Mouse (Mus musculus): ENCODE data around the gene Ptpn4. TPM values are rescaled to one million over a fixed set of nuclear protein-coding genes. Genes with fewer than 3 reads are reported as not detected.

Ptpn4 gene
- polyA plus RNA-seq, 1 experiment from 2014 or later: 7.7 TPM

GRCm38 (mm10) chr1:119795174-119795573 lies 42.2 kb downstream of the Ptpn4 start:
- Histone ChIP-seq H3K9ac (replicated peaks) (no peak overlapping the region), H3K27me3 (replicated peaks) (no peaks in the 10 kb centered on the region), H3K4me1 (peaks cover 4% of the 10 kb centered on the region; the same call in 1 of the 2 replicates), H3K36me3 (no peaks in the 10 kb centered on the region), H3K9me3 (replicated peaks) (no peaks in the 10 kb centered on the region), H3K4me3 (replicated peaks) (no peak overlapping the region), H3K27ac (replicated peaks) (no peak overlapping the region), H3K4me2 (no peak overlapping the region)
- no peak for ATAC-seq (ENCODE audit: low FRiP score)

DNA sequence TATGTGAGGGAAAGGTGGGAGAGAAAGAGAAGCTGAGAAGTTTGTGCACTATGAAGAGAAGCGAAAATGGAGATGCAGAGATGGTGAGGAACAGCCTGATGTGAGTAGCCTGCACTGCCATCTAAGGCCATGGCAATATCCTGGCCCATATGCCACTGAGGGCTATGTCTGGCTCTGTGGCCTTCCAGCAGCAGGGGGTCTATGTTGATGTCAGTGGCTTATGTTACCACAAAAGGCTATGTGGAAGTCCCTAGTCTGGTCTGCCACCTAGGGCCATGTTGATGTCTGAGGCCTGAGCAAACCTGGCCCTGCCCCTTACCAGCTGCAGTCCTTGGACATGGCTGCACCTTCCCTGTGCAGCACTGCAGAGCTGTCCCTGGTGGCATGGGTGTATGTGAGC lies 43.1 kb downstream of the Ptpn4 start:
- no peak overlapping the region for H3K4me3 ChIP-seq (replicated peaks)
- no peak overlapping the region for H3K4me2 ChIP-seq
- H3K9me3 ChIP-seq (replicated peaks): no peaks in the 10 kb centered on the region
- no peaks in the 10 kb centered on the region for H3K36me3 ChIP-seq
- no peak overlapping the region for H3K9ac ChIP-seq (replicated peaks)
- 97% methylated on average over 1 of the region's 1 CpGs for WGBS
- H3K27me3 ChIP-seq (replicated peaks): no peaks in the 10 kb centered on the region
- no peak overlapping the region for H3K27ac ChIP-seq (replicated peaks)
- peaks cover 4% of the 10 kb centered on the region; the same call in 1 of the 2 replicates for H3K4me1 ChIP-seq
- ATAC-seq (ENCODE audit: low FRiP score): no peak

- H3K9me3 ChIP-seq (replicated peaks): no peaks in the 10 kb centered on the region
- no peak overlapping the region for H3K4me2 ChIP-seq
- 63% methylated on average over 1 of the region's 1 CpGs for WGBS
- H3K27ac ChIP-seq (replicated peaks): no peak overlapping the region
- peaks cover 4% of the 10 kb centered on the region; the same call in 1 of the 2 replicates for H3K4me1 ChIP-seq
- no peaks in the 10 kb centered on the region for H3K27me3 ChIP-seq (replicated peaks)
- no peak for ATAC-seq (ENCODE audit: low FRiP score)
- H3K4me3 ChIP-seq (replicated peaks): no peak overlapping the region
- H3K36me3 ChIP-seq: no peaks in the 10 kb centered on the region
- H3K9ac ChIP-seq (replicated peaks): no peak overlapping the region
These were observed 46.8 kb downstream of the Ptpn4 start for GRCm38 (mm10) chr1:119790616-119791015.

- Histone ChIP-seq H3K4me2 (no peak overlapping the region), H3K4me3 (replicated peaks) (no peak overlapping the region), H3K9ac (replicated peaks) (no peak overlapping the region), H3K36me3 (no peaks in the 10 kb centered on the region), H3K4me1 (no peaks in the 10 kb centered on the region), H3K9me3 (replicated peaks) (no peaks in the 10 kb centered on the region), H3K27me3 (replicated peaks) (no peaks in the 10 kb centered on the region), H3K27ac (replicated peaks) (no peak overlapping the region)
- WGBS: 77% methylated on average over 2 of the region's 2 CpGs
- ATAC-seq (ENCODE audit: low FRiP score): no peak
These were observed 61.5 kb downstream of the Ptpn4 start for GRCm38 (mm10) chr1:119775915-119776314.

DNA sequence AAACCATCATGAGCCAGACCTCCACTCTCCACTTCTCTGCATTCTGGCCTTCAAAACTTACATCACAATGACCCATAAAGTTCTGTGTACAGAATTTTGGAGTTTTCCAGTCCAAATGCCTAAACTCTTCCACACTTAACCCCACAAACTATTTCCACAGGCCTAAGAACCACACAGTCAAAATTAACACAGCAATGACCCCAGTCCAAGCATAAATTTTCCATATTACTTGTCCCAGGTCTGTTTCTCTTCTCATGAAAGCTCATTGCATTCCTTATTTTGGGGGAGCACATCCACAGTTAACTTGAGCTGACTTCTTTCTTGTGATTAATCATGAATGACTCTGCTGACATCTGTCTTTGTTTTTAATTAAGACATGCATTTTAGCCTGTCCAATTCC lies 101.7 kb downstream of the Ptpn4 start:
- H3K27me3 ChIP-seq (replicated peaks): no peaks in the 10 kb centered on the region
- ATAC-seq (ENCODE audit: low FRiP score): no peak
- H3K4me3 ChIP-seq (replicated peaks): no peak overlapping the region
- H3K4me2 ChIP-seq: no peak overlapping the region
- H3K27ac ChIP-seq (replicated peaks): no peak overlapping the region
- no peak overlapping the region for H3K9ac ChIP-seq (replicated peaks)
- H3K36me3 ChIP-seq: peaks cover 17% of the 10 kb centered on the region
- H3K9me3 ChIP-seq (replicated peaks): peaks cover 10% of the 10 kb centered on the region
- no peaks in the 10 kb centered on the region for H3K4me1 ChIP-seq

DNA sequence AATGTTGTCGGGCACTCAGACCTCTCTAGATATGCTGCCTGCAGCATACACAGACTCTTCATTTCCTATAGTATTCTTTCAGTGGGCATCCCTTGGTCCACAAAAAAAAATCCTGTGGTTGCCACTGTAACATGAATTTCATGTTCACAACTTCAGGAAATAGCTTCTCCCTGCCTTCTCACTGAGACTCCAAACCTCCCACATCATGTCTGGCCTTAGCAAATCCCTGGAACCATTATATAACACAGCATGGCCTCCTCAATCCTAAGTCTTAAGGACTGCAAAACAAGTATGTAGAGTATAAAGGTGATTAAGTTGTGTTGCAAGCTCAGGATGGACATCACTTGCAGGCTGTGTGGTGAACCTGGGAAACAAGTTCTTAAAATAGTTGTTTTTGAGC lies 102.6 kb downstream of the Ptpn4 start:
- Histone ChIP-seq H3K4me3 (replicated peaks) (no peak overlapping the region), H3K27ac (replicated peaks) (no peak overlapping the region), H3K9me3 (replicated peaks) (peaks cover 4% of the 10 kb centered on the region), H3K4me2 (no peak overlapping the region), H3K4me1 (no peaks in the 10 kb centered on the region), H3K36me3 (peaks cover 8% of the 10 kb centered on the region), H3K9ac (replicated peaks) (no peak overlapping the region), H3K27me3 (replicated peaks) (no peaks in the 10 kb centered on the region)
- 88% methylated on average over 1 of the region's 1 CpGs for WGBS
- ATAC-seq (ENCODE audit: low FRiP score): no peak

DNA sequence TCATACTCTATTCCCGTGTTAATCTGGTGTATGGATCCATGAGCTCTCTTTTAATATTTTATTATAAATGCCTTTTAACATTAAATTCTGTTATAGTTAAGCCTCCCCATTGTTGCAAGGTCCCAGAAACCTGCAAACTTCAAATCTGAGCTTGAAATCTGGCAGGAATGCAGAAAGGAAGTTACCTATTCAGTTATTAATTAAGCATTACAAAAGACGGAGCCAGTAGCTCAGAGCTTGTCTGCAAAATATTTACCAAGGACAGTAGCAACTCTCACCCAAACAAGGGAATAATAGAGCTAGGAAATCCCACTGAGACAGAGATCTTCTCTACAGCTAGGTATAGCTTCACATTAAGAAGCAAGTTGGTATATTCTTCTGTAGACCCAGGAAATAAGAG lies 106.2 kb downstream of the Ptpn4 start:
- no peak overlapping the region for H3K4me2 ChIP-seq
- 91% methylated on average over 2 of the region's 2 CpGs for WGBS
- no peak overlapping the region for H3K9ac ChIP-seq (replicated peaks)
- no peaks in the 10 kb centered on the region for H3K27me3 ChIP-seq (replicated peaks)
- no peak overlapping the region for H3K4me3 ChIP-seq (replicated peaks)
- H3K9me3 ChIP-seq (replicated peaks): no peaks in the 10 kb centered on the region
- ATAC-seq (ENCODE audit: low FRiP score): no peak
- no peaks in the 10 kb centered on the region for H3K4me1 ChIP-seq
- no peak overlapping the region for H3K27ac ChIP-seq (replicated peaks)
- H3K36me3 ChIP-seq: no peaks in the 10 kb centered on the region

DNA sequence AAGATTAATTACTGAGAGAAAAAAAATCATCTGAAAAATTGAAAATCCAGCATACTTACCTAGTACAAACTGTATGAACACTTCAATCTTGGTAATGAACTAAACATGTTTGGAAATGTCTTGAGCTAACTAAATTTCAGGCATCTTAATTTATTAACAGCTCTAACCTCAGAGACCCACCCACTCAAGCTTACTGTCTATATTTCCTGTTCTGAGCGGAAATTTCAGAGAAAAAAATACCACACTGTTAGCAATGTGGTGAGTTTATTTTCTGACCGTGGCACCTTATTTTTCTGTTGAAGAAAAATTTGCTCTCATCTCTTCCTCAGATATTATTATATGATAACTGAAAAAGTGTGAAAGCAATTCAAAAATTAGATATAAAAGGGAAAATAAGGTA lies 124.4 kb downstream of the Ptpn4 start:
- Histone ChIP-seq H3K4me2 (no peak overlapping the region), H3K36me3 (no peaks in the 10 kb centered on the region), H3K9me3 (replicated peaks) (no peaks in the 10 kb centered on the region), H3K9ac (replicated peaks) (no peak overlapping the region), H3K4me1 (no peaks in the 10 kb centered on the region), H3K27me3 (replicated peaks) (no peaks in the 10 kb centered on the region), H3K4me3 (replicated peaks) (no peak overlapping the region), H3K27ac (replicated peaks) (no peak overlapping the region)
- 88% methylated on average over 2 of the region's 2 CpGs for WGBS
- no peak for ATAC-seq (ENCODE audit: low FRiP score)

DNA sequence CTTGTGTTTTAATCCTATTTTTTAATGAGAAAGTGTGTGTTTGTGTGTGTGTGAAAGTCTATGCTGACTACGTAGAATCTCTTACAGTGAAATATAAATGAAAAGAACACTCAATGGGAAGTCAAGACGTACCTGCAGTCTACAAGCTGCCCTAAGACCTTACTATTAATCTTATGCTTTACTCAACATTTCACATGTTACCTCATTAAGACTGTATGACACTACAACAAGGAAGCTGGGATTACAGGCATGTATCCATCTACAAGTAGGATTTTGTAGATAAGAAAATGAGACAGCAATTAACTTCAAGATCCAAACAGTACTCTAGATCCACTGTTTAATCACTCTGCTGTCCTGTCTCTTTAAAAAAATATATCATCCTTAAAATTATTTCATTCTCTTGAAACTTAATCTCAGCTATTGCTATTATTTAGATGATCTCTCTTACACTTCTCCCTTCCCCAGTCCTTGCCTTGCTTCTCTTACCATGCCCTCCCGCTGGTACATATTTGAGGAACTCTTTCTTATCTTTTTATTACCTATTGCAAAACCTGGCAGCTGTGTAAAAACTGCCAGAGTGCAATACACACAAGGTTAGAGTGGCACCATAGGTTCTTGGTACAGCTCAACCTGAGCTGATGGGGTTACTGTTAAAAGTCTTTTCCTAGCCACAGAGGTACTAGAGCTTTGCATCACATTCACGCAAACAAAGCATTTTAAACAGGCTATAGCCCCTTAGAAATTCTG lies 130.8 kb downstream of the Ptpn4 start:
- H3K4me3 ChIP-seq (replicated peaks): no peak overlapping the region

GRCm38 (mm10) chr1:119696860-119697259 lies 140.6 kb downstream of the Ptpn4 start:
- no peak overlapping the region for H3K9ac ChIP-seq (replicated peaks)
- H3K4me3 ChIP-seq (replicated peaks): no peak overlapping the region
- no peaks in the 10 kb centered on the region for H3K27me3 ChIP-seq (replicated peaks)
- no peaks in the 10 kb centered on the region for H3K9me3 ChIP-seq (replicated peaks)
- WGBS: 95% methylated on average over 1 of the region's 1 CpGs
- H3K27ac ChIP-seq (replicated peaks): no peak overlapping the region
- no peaks in the 10 kb centered on the region for H3K4me1 ChIP-seq
- H3K36me3 ChIP-seq: peaks cover 17% of the 10 kb centered on the region
- ATAC-seq (ENCODE audit: low FRiP score): no peak
- H3K4me2 ChIP-seq: no peak overlapping the region

More for the DNA sequence above, 130.8 kb downstream of the Ptpn4 start:
- ATAC-seq (ENCODE audit: low FRiP score): no peak
- Histone ChIP-seq H3K9me3 (replicated peaks) (no peaks in the 10 kb centered on the region), H3K36me3 (peaks cover 10% of the 10 kb centered on the region; the same call in 1 of the 2 replicates), H3K4me2 (no peak overlapping the region), H3K4me1 (no peaks in the 10 kb centered on the region), H3K27ac (replicated peaks) (no peak overlapping the region), H3K9ac (replicated peaks) (no peak overlapping the region), H3K27me3 (replicated peaks) (no peaks in the 10 kb centered on the region)
- 92% methylated on average over 4 of the region's 4 CpGs for WGBS

- no peaks in the 10 kb centered on the region for H3K9me3 ChIP-seq (replicated peaks)
- H3K36me3 ChIP-seq: peaks cover 6% of the 10 kb centered on the region
- ATAC-seq (ENCODE audit: low FRiP score): no peak
- no peak overlapping the region for H3K27ac ChIP-seq (replicated peaks)
- H3K4me1 ChIP-seq: no peaks in the 10 kb centered on the region
- no peak overlapping the region for H3K4me2 ChIP-seq
- 91% methylated on average over 3 of the region's 3 CpGs for WGBS
- H3K9ac ChIP-seq (replicated peaks): no peak overlapping the region
- no peak overlapping the region for H3K4me3 ChIP-seq (replicated peaks)
- no peaks in the 10 kb centered on the region for H3K27me3 ChIP-seq (replicated peaks)
These were observed 151.4 kb downstream of the Ptpn4 start for GRCm38 (mm10) chr1:119685773-119686558.

- no peak for ATAC-seq (ENCODE audit: low FRiP score)
- Histone ChIP-seq H3K4me3 (replicated peaks) (no peak overlapping the region), H3K9me3 (replicated peaks) (no peaks in the 10 kb centered on the region), H3K27ac (replicated peaks) (no peak overlapping the region), H3K4me1 (no peaks in the 10 kb centered on the region), H3K27me3 (replicated peaks) (no peaks in the 10 kb centered on the region), H3K4me2 (no peak overlapping the region), H3K9ac (replicated peaks) (no peak overlapping the region), H3K36me3 (peaks cover 11% of the 10 kb centered on the region)
- 72% methylated on average over 2 of the region's 2 CpGs for WGBS
These were observed 155.7 kb downstream of the Ptpn4 start for GRCm38 (mm10) chr1:119681663-119682213.
